Mouse (Mus musculus): ENCODE data around the gene Sdsl. TPM values are rescaled to one million over a fixed set of nuclear protein-coding genes. Genes with fewer than 3 reads are reported as not detected.

Gene Sdsl
- polyA plus RNA-seq, 2 experiments = 0.61 to 1.2 TPM

GRCm38 (mm10) chr5:120424657-120425056 lies 48.0 kb downstream of the Sdsl start:
- ATAC-seq (ENCODE audit: low FRiP score, low read depth) = no peak
- no peak for TF ChIP-seq POLR2A (IDR thresholded peaks at IDR 0.05; ENCODE audit: borderline replicate concordance, extremely low read depth, insufficient read depth, insufficient read length)
- H3K4me1 ChIP-seq (ENCODE audit: control insufficient read depth, insufficient read depth, low read length) = no peaks in the 10 kb centered on the region
- H3K4me2 ChIP-seq (replicated peaks; ENCODE audit: low read depth, low read length, severe bottlenecking) = no peak overlapping the region
- peaks cover 72% of the 10 kb centered on the region for H3K27me3 ChIP-seq (ENCODE audit: control insufficient read depth, insufficient read depth, low read length)
- no peak overlapping the region for H3K27ac ChIP-seq (replicated peaks; ENCODE audit: low read depth, low read length)
- no peaks in the 10 kb centered on the region for H3K9me3 ChIP-seq (ENCODE audit: control insufficient read depth, low read length)
- no peaks in the 10 kb centered on the region for H3K36me3 ChIP-seq (ENCODE audit: control insufficient read depth, insufficient read depth, low read length)
- 2% methylated on average over 11 of the region's 11 CpGs for WGBS
- H3K9ac ChIP-seq (ENCODE audit: low read depth, low read length, severe bottlenecking) = no peak overlapping the region
- H3K4me3 ChIP-seq (replicated peaks; ENCODE audit: low read length) = no peak overlapping the region
- DNase-seq (ENCODE audit: low spot score) = no peak

GRCm38 (mm10) chr5:120424039-120424438 lies 48.6 kb downstream of the Sdsl start:
- WGBS = 2% methylated on average over 19 of the region's 19 CpGs
- Histone ChIP-seq H3K9ac (ENCODE audit: low read depth, low read length, severe bottlenecking) (no peak overlapping the region), H3K4me3 (replicated peaks; ENCODE audit: low read length) (no peak overlapping the region), H3K36me3 (ENCODE audit: control insufficient read depth, insufficient read depth, low read length) (no peaks in the 10 kb centered on the region), H3K9me3 (ENCODE audit: control insufficient read depth, low read length) (no peaks in the 10 kb centered on the region), H3K27me3 (ENCODE audit: control insufficient read depth, insufficient read depth, low read length) (peaks cover 66% of the 10 kb centered on the region), H3K4me2 (replicated peaks; ENCODE audit: low read depth, low read length, severe bottlenecking) (no peak overlapping the region), H3K27ac (replicated peaks; ENCODE audit: low read depth, low read length) (no peak overlapping the region), H3K4me1 (ENCODE audit: control insufficient read depth, insufficient read depth, low read length) (no peaks in the 10 kb centered on the region)
- TF ChIP-seq POLR2A (IDR thresholded peaks at IDR 0.05; ENCODE audit: borderline replicate concordance, extremely low read depth, insufficient read depth, insufficient read length) = no peak
- DNase-seq (ENCODE audit: low spot score) = peak; percentile 94
- ATAC-seq (ENCODE audit: low FRiP score, low read depth) = no peak

GRCm38 (mm10) chr5:120420106-120420505 lies 52.5 kb downstream of the Sdsl start:
- no peak for TF ChIP-seq POLR2A (IDR thresholded peaks at IDR 0.05; ENCODE audit: borderline replicate concordance, extremely low read depth, insufficient read depth, insufficient read length)
- ATAC-seq (ENCODE audit: low FRiP score, low read depth) (no peak), DNase-seq (ENCODE audit: low spot score) (no peak)
- no peaks in the 10 kb centered on the region for H3K36me3 ChIP-seq (ENCODE audit: control insufficient read depth, insufficient read depth, low read length)
- H3K9ac ChIP-seq (ENCODE audit: low read depth, low read length, severe bottlenecking) = no peak overlapping the region
- WGBS = 93% methylated on average over 8 of the region's 8 CpGs
- H3K27me3 ChIP-seq (ENCODE audit: control insufficient read depth, insufficient read depth, low read length) = peaks cover 30% of the 10 kb centered on the region
- H3K9me3 ChIP-seq (ENCODE audit: control insufficient read depth, low read length) = no peaks in the 10 kb centered on the region
- no peaks in the 10 kb centered on the region for H3K4me1 ChIP-seq (ENCODE audit: control insufficient read depth, insufficient read depth, low read length)
- no peak overlapping the region for H3K27ac ChIP-seq (replicated peaks; ENCODE audit: low read depth, low read length)
- no peak overlapping the region for H3K4me2 ChIP-seq (replicated peaks; ENCODE audit: low read depth, low read length, severe bottlenecking)
- no peak overlapping the region for H3K4me3 ChIP-seq (replicated peaks; ENCODE audit: low read length)

GRCm38 (mm10) chr5:120413436-120413835 lies 59.2 kb downstream of the Sdsl start:
- Histone ChIP-seq H3K4me3 (replicated peaks; ENCODE audit: low read length) (no peak overlapping the region), H3K27ac (replicated peaks; ENCODE audit: low read depth, low read length) (no peak overlapping the region), H3K4me1 (ENCODE audit: control insufficient read depth, insufficient read depth, low read length) (no peaks in the 10 kb centered on the region), H3K9me3 (ENCODE audit: control insufficient read depth, low read length) (peaks cover 3% of the 10 kb centered on the region; the same call in 1 of the 2 replicates), H3K9ac (ENCODE audit: low read depth, low read length, severe bottlenecking) (no peak overlapping the region), H3K27me3 (ENCODE audit: control insufficient read depth, insufficient read depth, low read length) (peaks cover 27% of the 10 kb centered on the region), H3K4me2 (replicated peaks; ENCODE audit: low read depth, low read length, severe bottlenecking) (no peak overlapping the region), H3K36me3 (ENCODE audit: control insufficient read depth, insufficient read depth, low read length) (no peaks in the 10 kb centered on the region)
- no peak for DNase-seq (ENCODE audit: low spot score)
- no peak for TF ChIP-seq POLR2A (IDR thresholded peaks at IDR 0.05; ENCODE audit: borderline replicate concordance, extremely low read depth, insufficient read depth, insufficient read length)
- no peak for ATAC-seq (ENCODE audit: low FRiP score, low read depth)
- WGBS = 77% methylated on average over 6 of the region's 6 CpGs

GRCm38 (mm10) chr5:120409385-120410378 lies 62.9 kb downstream of the Sdsl start:
- ATAC-seq (ENCODE audit: low FRiP score, low read depth) (no peak), DNase-seq (ENCODE audit: low spot score) (no peak)
- Histone ChIP-seq H3K4me3 (replicated peaks; ENCODE audit: low read length) (no peak overlapping the region), H3K36me3 (ENCODE audit: control insufficient read depth, insufficient read depth, low read length) (no peaks in the 10 kb centered on the region), H3K27ac (replicated peaks; ENCODE audit: low read depth, low read length) (no peak overlapping the region), H3K9ac (ENCODE audit: low read depth, low read length, severe bottlenecking) (0 out of 2 replicates have a peak overlapping the region, but pooled peaks have one; percentile 12), H3K27me3 (ENCODE audit: control insufficient read depth, insufficient read depth, low read length) (peaks cover 30% of the 10 kb centered on the region), H3K9me3 (ENCODE audit: control insufficient read depth, low read length) (peaks cover 3% of the 10 kb centered on the region; the same call in 1 of the 2 replicates), H3K4me2 (replicated peaks; ENCODE audit: low read depth, low read length, severe bottlenecking) (0 out of 2 replicates have a peak overlapping the region, but pooled peaks have one; percentile 13), H3K4me1 (ENCODE audit: control insufficient read depth, insufficient read depth, low read length) (no peaks in the 10 kb centered on the region)
- WGBS = 2% methylated on average over 41 of the region's 41 CpGs
- TF ChIP-seq POLR2A (IDR thresholded peaks at IDR 0.05; ENCODE audit: borderline replicate concordance, extremely low read depth, insufficient read depth, insufficient read length) = no peak

Data from limb, embryonic 14.5 days (tissue).